Mouse (Mus musculus) liver, embryonic 14.5 days (tissue): ENCODE results near the gene Abat. TPM values are rescaled to one million over a fixed set of nuclear protein-coding genes. Genes with fewer than 3 reads are reported as not detected.

Source experiments
- ATAC-seq: fragments of 200-750 bp; cut with Nextera tagmentation; 2 replicates; pipeline ENCODE4 v1.8.0; 2017; ENCODE audit warnings: moderate number of reproducible peaks, mild to moderate bottlenecking, moderate library complexity; ENCODE audit not compliant: insufficient read depth
- DNase-seq, 3 experiments: peaks; one replicate each; pipeline ENCODE4 v3.0.0-alpha.2; 2012 to 2013; ENCODE audit warnings: low read depth in 3 of 3, low spot score in 3 of 3
- H3K27ac ChIP-seq: fragments of 300-500 bp; sonication (generic); 2 replicates; pipeline ENCODE4 v1.5.1; 2014; ENCODE audit warnings: moderate library complexity, mild to moderate bottlenecking, control low read depth, inconsistent platforms
- H3K27me3 ChIP-seq: fragments of 300-500 bp; sonication (generic); 2 replicates; pipeline ENCODE4 v1.6.1; 2014; ENCODE audit warnings: mild to moderate bottlenecking, low read length, moderate library complexity; ENCODE audit not compliant: control insufficient read depth, insufficient read depth
- H3K36me3 ChIP-seq: fragments of 300-500 bp; sonication (generic); replicated peaks from 2 replicates; pipeline ENCODE4 v1.6.1; 2014; ENCODE audit warnings: low read depth; ENCODE audit not compliant: control insufficient read depth, insufficient read depth
- H3K4me1 ChIP-seq, 2 experiments: fragments of 200-500 bp in 1 of 2; fragments of 300-500 bp in 1 of 2; sonication (generic) in 1 of 2; replicated peaks; 2 replicates each; pipeline ENCODE4 v1.6.1; 2012 to 2014; ENCODE audit warnings: antibody characterized with exemption in 1 of 2, inconsistent platforms in 1 of 2, low read length in 1 of 2; ENCODE audit not compliant: control insufficient read depth in 2 of 2, insufficient read depth in 2 of 2
- H3K4me2 ChIP-seq: fragments of 300-500 bp; sonication (generic); 2 replicates; pipeline ENCODE4 v1.6.1; 2014; ENCODE audit warnings: low read depth, mild to moderate bottlenecking, control low read depth, moderate library complexity
- H3K4me3 ChIP-seq, 2 experiments: fragments of 200-500 bp in 1 of 2; fragments of 300-500 bp in 1 of 2; sonication (generic) in 1 of 2; 2 replicates each; pipeline ENCODE4 v1.5.1; 2012 to 2014; ENCODE audit warnings: low read depth in 2 of 2, low read length in 2 of 2, mild to moderate bottlenecking in 2 of 2, control low read depth in 1 of 2, inconsistent platforms in 1 of 2, moderate library complexity in 1 of 2; ENCODE audit not compliant: insufficient read depth in 1 of 2
- H3K9ac ChIP-seq: fragments of 300-500 bp; sonication (generic); replicated peaks from 2 replicates; pipeline ENCODE4 v1.6.1; 2014; ENCODE audit warnings: mild to moderate bottlenecking, control low read depth, moderate library complexity
- H3K9me3 ChIP-seq: fragments of 300-500 bp; sonication (generic); 2 replicates; pipeline ENCODE4 v1.6.1; 2016; ENCODE audit warnings: low read length, mixed read lengths; ENCODE audit not compliant: control insufficient read depth
- CTCF ChIP-seq: IDR thresholded peaks from 2 replicates; pipeline ENCODE4 v1.5.1; 2016; ENCODE audit warnings: antibody characterized with exemption, low read depth, control low read depth
- EP300 ChIP-seq: IDR thresholded peaks from 2 replicates; pipeline ENCODE4 v1.6.1; 2016; ENCODE audit warnings: antibody characterized with exemption, low read depth
- whole genome bisulfite sequencing: fragments of 180-500 bp; shearing (Covaris S2); extraction: QIAGEN DNeasy Blood & Tissue Kit; methylation state at CpG from one replicate; pipeline ENCODE4 v1.1.7; 2014; ENCODE audit not compliant: insufficient replicate concordance; 5-methylcytosine and 5-hydroxymethylcytosine counted together
- polyA plus RNA-seq, 2 experiments: library from polyadenylated mRNA; depleted of rRNA in 1 of 2; stranded (reverse) in 1 of 2; unstranded in 1 of 2; fragments of >200 nt; fragmentation: Nextera tagmentation in 1 of 2; extraction: Ambion mirVana in 1 of 2; gene quantifications; 2 replicates each; pipeline versions ENCODE4 v1.2.1 to v1.2.3; 2012 to 2014

Abat gene
- polyA plus RNA-seq, 2 experiments: 12.8 to 13.7 TPM

DNA sequence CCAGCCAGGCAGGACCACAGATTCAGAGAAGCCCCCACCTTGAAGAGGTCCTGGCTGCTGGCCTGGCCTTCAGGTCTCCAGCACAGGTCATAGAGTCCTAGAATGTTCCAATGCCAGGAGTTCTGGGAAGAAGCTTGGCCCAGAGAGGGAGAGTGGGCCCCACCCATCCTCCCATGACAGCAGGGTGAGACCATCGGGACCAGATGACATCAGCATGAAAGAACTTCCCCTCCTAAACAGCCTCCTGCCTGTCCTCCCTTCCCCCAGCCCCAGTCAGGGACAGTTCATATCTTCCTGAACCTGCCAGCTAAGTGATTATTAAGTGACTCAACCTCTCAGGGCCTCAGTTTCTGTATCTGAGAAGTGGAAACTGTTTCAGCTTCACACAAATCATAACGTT, 153.2 kb downstream of the Abat start:
- Histone ChIP-seq H3K27me3 (no peaks in the 10 kb centered on the region), H3K4me3 (no peak overlapping the region), H3K36me3 (peaks cover 34% of the 10 kb centered on the region), H3K4me1 (peaks cover 23 to 37% of the 10 kb centered on the region in 2 experiments), H3K9ac (no peak overlapping the region; the same call in 1 of the 2 replicates), H3K27ac (no peak overlapping the region), H3K4me2 (peak overlapping the region; percentile 3; the same call in 1 of the 2 replicates), H3K9me3 (no peaks in the 10 kb centered on the region)
- DNase-seq (no peak), ATAC-seq (no peak)
- WGBS: 9% methylated on average over 2 of the region's 2 CpGs
- TF ChIP-seq EP300 (no peak), CTCF (no peak)

DNA sequence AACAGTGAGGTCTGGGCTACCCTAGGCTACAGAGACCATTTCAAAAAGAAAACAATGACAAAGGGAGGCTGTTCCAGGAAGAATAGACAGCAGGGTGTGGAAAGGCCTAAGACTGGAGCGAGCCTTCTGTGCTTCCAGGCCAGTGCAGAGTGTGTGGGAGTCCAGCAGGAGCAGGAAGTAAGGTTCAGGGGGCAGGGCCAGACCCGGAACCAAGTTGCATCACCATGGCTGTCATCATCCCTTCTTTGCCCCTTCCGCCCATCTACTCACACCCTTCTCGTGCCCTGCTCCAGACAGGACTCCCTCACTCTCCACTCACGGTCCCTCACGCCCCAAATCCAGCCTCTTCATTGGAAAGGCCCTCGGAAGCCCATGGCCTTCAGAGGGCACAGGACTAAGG, 154.0 kb downstream of the Abat start:
- no peaks in the 10 kb centered on the region for H3K27me3 ChIP-seq
- H3K4me2 ChIP-seq: peak overlapping the region; percentile 3
- peaks cover 26% of the 10 kb centered on the region for H3K36me3 ChIP-seq
- H3K4me1 ChIP-seq: peaks cover 23 to 37% of the 10 kb centered on the region in 2 experiments
- DNase-seq (no peak), ATAC-seq (no peak)
- no peaks in the 10 kb centered on the region for H3K9me3 ChIP-seq
- no peak overlapping the region; the same call in 1 of the 2 replicates for H3K27ac ChIP-seq
- 58% methylated on average over 7 of the region's 7 CpGs for WGBS
- TF ChIP-seq EP300: no peak
- TF ChIP-seq CTCF: no peak
- H3K9ac ChIP-seq: no peak overlapping the region
- H3K4me3 ChIP-seq: no peak overlapping the region

DNA sequence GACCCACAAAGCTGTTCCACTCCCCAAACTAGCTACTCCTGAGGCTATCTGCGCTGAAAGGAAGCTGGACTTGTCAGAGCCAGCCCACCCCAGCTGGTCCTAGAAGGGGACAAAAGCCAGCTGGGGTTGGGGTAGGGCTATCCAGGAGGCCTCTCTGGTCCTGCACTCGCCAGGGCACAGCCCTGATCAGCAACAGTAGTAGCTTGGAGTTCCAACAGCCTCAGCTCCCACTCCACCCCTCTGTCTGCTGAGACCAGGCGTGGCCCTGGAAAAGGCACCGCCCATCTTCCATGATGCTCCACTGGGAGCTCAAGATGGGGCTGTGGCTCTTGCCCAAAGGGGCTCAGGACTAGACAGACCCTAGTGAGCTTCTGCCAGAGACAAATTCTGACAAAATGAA, 154.6 kb downstream of the Abat start:
- Histone ChIP-seq H3K9ac (0 out of 2 replicates have a peak overlapping the region, but pooled peaks have one; percentile 3), H3K27ac (no peak overlapping the region), H3K4me3 (no peak overlapping the region; a peak in 1 of 4 replicates), H3K4me1 (peaks cover 23 to 41% of the 10 kb centered on the region in 2 experiments), H3K9me3 (no peaks in the 10 kb centered on the region), H3K4me2 (peak overlapping the region; percentile 3), H3K36me3 (peaks cover 20% of the 10 kb centered on the region), H3K27me3 (no peaks in the 10 kb centered on the region)
- WGBS: 63% methylated on average over 4 of the region's 4 CpGs
- DNase-seq: no peak
- TF ChIP-seq CTCF: no peak
- TF ChIP-seq EP300: no peak
- ATAC-seq: no peak

DNA sequence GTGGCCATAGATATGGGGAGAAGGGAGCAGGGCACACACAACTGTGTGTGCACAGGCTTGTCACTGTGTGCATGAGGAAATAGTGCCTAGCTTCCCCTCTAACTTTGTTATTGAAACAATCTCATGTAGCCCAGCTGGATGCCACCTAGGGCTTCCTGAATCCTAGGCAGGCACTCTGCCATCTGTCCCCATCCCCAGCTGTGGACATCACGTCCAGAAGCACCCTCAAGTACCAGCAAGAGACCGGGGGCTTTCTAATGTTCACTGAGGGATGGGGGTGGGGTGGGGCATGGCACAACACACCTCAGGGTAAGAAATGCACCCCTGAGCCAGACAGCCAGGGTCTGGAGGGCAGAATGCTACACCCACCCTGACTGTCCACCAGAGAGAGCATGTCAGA, 155.2 kb downstream of the Abat start:
- no peaks in the 10 kb centered on the region for H3K9me3 ChIP-seq
- DNase-seq: no peak
- H3K9ac ChIP-seq: no peak overlapping the region
- WGBS: 69% methylated on average over 2 of the region's 2 CpGs
- H3K27ac ChIP-seq: no peak overlapping the region; the same call in 1 of the 2 replicates
- H3K4me2 ChIP-seq: no peak overlapping the region
- TF ChIP-seq CTCF (no peak), EP300 (no peak)
- peaks cover 16% of the 10 kb centered on the region for H3K36me3 ChIP-seq
- peaks cover 27 to 46% of the 10 kb centered on the region in 2 experiments for H3K4me1 ChIP-seq
- H3K27me3 ChIP-seq: no peaks in the 10 kb centered on the region
- no peak overlapping the region for H3K4me3 ChIP-seq
- no peak for ATAC-seq

DNA sequence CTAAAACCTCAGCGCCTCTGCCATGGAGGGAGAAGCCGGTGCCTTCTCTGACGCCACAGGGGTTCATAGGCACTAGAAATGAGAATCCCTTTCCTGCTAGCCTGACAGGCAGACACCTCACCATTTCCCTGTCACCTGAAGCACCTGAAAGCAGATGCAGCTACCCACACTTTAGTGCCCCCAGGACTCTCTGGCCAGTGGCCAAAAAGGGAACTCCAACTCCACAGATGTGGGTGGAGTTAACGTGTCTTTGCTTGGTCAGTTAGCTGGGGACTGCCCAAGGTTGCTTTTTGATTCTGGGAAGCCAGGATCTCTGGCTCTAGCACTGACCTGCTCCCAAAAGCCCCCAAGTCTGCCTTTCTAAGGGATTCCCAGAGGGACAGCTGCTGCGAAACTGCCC, 156.2 kb downstream of the Abat start:
- peak overlapping the region in 1 of 2 experiments; percentile 80; a peak in 2 of 4 replicates for H3K4me3 ChIP-seq

More for the DNA sequence above, 156.2 kb downstream of the Abat start:
- WGBS: 77% methylated on average over 5 of the region's 5 CpGs
- no peaks in the 10 kb centered on the region for H3K27me3 ChIP-seq
- TF ChIP-seq EP300 (no peak), CTCF (no peak)
- no peak overlapping the region; the same call in 1 of the 2 replicates for H3K9ac ChIP-seq
- peaks cover 8% of the 10 kb centered on the region for H3K36me3 ChIP-seq
- peaks cover 36 to 56% of the 10 kb centered on the region in 2 experiments for H3K4me1 ChIP-seq
- peak overlapping the region; percentile 95 for H3K4me2 ChIP-seq
- no peak for DNase-seq
- no peak overlapping the region for H3K27ac ChIP-seq
- no peaks in the 10 kb centered on the region for H3K9me3 ChIP-seq
- no peak for ATAC-seq
